Mouse (Mus musculus) lung, postnatal 0 days (tissue): ENCODE data around the gene Synrg.

Experiments used
- CTCF ChIP-seq: IDR thresholded peaks from 2 replicates; pipeline ENCODE4 v1.5.1; 2016; ENCODE audit warnings: antibody characterized with exemption, mild to moderate bottlenecking
- EP300 ChIP-seq: IDR thresholded peaks from 2 replicates; pipeline ENCODE4 v1.6.1; 2016; ENCODE audit warnings: antibody characterized with exemption, mild to moderate bottlenecking, control low read depth

GRCm38 (mm10) chr11:83932506-83933106 is 31.6 kb upstream of the Synrg start:
- TF ChIP-seq CTCF, result no peak
- TF ChIP-seq EP300, result no peak
